Mouse (Mus musculus): ENCODE measurements around the gene Tnfrsf9. TPM values are rescaled to one million over a fixed set of nuclear protein-coding genes. Genes with fewer than 3 reads are reported as not detected.

Gene Tnfrsf9
- polyA plus RNA-seq, 1 experiment: not detected

DNA sequence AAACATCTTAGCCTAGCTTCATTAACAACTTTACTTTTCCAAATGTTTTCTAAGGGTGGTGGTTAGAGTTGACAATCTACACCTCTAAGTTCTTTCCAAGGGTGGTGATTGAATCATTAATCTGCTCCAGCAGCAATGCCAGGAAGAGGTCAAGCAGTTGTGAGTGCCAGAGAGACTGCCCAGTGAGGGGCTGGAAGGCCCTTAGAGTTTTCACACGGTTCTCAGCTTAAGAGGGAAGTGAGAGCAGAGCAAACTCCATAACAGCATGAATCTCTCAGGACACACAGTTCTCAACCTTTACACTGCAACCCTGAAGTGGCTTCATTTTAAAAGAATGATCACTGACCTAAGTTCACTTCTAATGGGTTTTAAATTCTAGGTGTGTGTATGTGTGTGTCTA, 60.8 kb downstream of the Tnfrsf9 start:
- TF ChIP-seq CTCF (IDR thresholded peaks at IDR 0.05; ENCODE audit: low read depth, low read length) (no peak), POLR2A (IDR thresholded peaks at IDR 0.05; ENCODE audit: borderline replicate concordance, low read depth, low read length) (no peak)
- Histone ChIP-seq H3K4me1 (ENCODE audit: control insufficient read depth, insufficient read depth, low read length) (no peaks in the 10 kb centered on the region), H3K27ac (ENCODE audit: insufficient read depth, low read depth, low read length) (no peak overlapping the region), H3K4me3 (ENCODE audit: insufficient read depth, low read length) (no peak overlapping the region)

DNA sequence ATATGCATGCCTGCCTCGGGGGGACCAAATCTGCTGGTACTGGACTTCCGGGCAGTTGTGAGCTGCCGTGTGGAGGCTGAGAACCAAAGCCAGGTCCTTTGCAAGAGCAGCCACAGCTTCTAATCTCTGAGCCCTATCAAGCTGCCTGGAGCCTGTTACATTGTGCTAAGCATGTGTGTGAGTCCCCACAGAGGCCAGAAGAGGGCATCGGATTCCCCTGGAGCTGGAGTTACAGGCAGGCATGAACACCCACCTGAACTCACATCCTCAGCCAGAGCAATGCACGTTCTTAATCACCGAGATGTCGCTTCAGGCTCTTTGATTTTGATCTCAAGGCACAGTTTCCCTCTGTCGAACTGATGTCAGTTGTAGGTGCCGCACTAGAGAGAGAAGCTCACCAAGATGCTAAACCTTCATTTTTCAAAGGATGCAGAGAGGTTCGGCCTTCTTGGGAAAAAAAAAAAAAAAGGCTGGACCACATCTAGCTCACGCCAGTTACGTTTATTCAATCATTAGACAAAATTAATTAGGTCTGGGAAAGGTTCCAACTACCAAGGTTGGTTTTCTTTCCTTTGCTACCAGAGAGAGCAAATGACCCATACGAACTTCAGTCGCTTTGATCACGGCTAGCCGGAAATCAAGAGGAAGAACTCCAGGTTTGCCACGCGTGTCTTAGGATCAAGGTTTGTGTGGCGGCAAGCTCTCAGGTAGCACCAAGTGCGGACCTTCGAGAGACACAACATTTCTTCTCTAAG, 64.0 kb downstream of the Tnfrsf9 start:
- no peak overlapping the region for H3K4me3 ChIP-seq (ENCODE audit: insufficient read depth, low read length)
- no peak overlapping the region for H3K27ac ChIP-seq (ENCODE audit: insufficient read depth, low read depth, low read length)
- H3K4me1 ChIP-seq (ENCODE audit: control insufficient read depth, insufficient read depth, low read length): no peaks in the 10 kb centered on the region
- TF ChIP-seq CTCF (IDR thresholded peaks at IDR 0.05; ENCODE audit: low read depth, low read length) (no peak), POLR2A (IDR thresholded peaks at IDR 0.05; ENCODE audit: borderline replicate concordance, low read depth, low read length) (no peak)

DNA sequence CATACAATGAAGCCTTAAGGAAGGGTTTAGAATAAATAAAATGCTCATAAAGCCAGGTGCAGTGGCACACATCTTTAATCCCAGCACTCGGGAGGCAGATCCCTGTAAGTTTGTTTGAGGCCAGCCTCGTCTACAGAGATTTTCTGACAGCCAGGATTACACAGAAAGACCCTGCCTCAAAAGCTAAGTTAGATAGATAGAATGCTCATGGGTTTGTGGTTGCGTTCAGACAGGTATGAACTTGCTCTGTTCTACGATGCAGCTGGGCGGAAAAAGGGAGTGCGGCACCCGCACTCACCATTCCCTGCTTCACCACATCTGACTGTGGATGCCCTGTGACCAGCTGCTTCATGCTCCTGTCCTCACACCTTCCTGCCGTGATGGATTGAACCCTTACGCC, 65.1 kb downstream of the Tnfrsf9 start:
- Histone ChIP-seq H3K27ac (ENCODE audit: insufficient read depth, low read depth, low read length) (no peak overlapping the region), H3K4me3 (ENCODE audit: insufficient read depth, low read length) (no peak overlapping the region), H3K4me1 (ENCODE audit: control insufficient read depth, insufficient read depth, low read length) (no peaks in the 10 kb centered on the region)
- TF ChIP-seq POLR2A (IDR thresholded peaks at IDR 0.05; ENCODE audit: borderline replicate concordance, low read depth, low read length) (no peak), CTCF (IDR thresholded peaks at IDR 0.05; ENCODE audit: low read depth, low read length) (no peak)

DNA sequence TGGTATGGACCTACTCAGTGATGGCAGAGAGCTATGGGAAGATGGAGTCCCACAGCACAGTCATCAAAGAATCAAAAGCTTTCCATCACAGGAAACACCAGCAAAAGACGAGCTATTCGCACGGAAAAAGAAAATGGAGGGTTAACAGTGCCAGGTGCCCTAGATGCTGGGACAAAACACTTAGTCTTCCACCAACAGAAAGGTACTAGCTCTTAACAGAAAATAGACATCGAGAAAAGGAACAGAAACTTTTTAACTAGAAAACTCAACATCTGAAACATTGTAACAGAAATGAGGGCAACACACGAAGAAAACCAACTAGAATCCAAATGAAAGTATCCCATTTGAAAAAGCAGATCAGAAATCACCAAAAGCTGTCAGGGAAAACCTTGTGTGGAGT, 65.8 kb downstream of the Tnfrsf9 start:
- no peak for TF ChIP-seq CTCF (IDR thresholded peaks at IDR 0.05; ENCODE audit: low read depth, low read length)
- no peak for TF ChIP-seq POLR2A (IDR thresholded peaks at IDR 0.05; ENCODE audit: borderline replicate concordance, low read depth, low read length)
- Histone ChIP-seq H3K4me3 (ENCODE audit: insufficient read depth, low read length) (no peak overlapping the region), H3K27ac (ENCODE audit: insufficient read depth, low read depth, low read length) (no peak overlapping the region), H3K4me1 (ENCODE audit: control insufficient read depth, insufficient read depth, low read length) (no peaks in the 10 kb centered on the region)

DNA sequence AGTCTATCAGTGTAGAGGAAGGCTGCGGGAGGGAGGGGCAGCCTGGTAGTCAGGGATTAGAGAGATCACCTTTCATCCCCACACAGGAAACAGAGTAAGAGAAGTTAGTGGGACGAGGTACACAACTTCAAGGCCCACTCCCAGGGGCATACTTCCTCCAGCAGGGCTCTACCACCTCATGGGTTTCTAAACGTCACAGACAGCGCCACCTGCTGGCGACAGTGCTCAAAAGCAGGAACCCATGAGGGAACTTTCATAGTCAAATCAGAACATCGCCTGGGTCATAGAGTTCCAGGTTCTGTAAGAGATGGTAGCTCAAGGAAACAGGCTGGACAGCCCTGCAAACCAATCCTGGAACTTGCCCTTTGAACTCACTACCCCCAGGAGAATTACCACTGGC, 75.8 kb downstream of the Tnfrsf9 start:
- TF ChIP-seq POLR2A (IDR thresholded peaks at IDR 0.05; ENCODE audit: borderline replicate concordance, low read depth, low read length) (no peak), CTCF (IDR thresholded peaks at IDR 0.05; ENCODE audit: low read depth, low read length) (peak; percentile 50)

More for the DNA sequence above, 75.8 kb downstream of the Tnfrsf9 start:
- Histone ChIP-seq H3K4me1 (ENCODE audit: control insufficient read depth, insufficient read depth, low read length) (no peaks in the 10 kb centered on the region), H3K27ac (ENCODE audit: insufficient read depth, low read depth, low read length) (no peak overlapping the region), H3K4me3 (ENCODE audit: insufficient read depth, low read length) (no peak overlapping the region)

Other genes with a start within 250 kb of the Tnfrsf9 start
- gene Errfi1, start 60.6 kb upstream of the Tnfrsf9 start, polyA plus RNA-seq (2012; ENCODE audit: insufficient read depth, insufficient read length, missing spikeins): 8.7 TPM in 2 replicates
- 92.2 and 96.0 TPM in 2 replicates for gene Park7, start 125 bp upstream of the Tnfrsf9 start, polyA plus RNA-seq (2012; ENCODE audit: insufficient read depth, insufficient read length, missing spikeins)
- gene Uts2, start 82.5 kb downstream of the Tnfrsf9 start, polyA plus RNA-seq (2012; ENCODE audit: insufficient read depth, insufficient read length, missing spikeins): not detected in 2 replicates
- 14.5 and 15.5 TPM in 2 replicates for gene Per3, start 130.1 kb downstream of the Tnfrsf9 start, polyA plus RNA-seq (2012; ENCODE audit: insufficient read depth, insufficient read length, missing spikeins)
- 110 and 112 TPM in 2 replicates for gene Vamp3, start 143.4 kb downstream of the Tnfrsf9 start, polyA plus RNA-seq (2012; ENCODE audit: insufficient read depth, insufficient read length, missing spikeins)
- gene Gm13090, start 175.0 kb downstream of the Tnfrsf9 start, polyA plus RNA-seq (2012; ENCODE audit: insufficient read depth, insufficient read length, missing spikeins): not detected in 2 replicates

Measured in bone marrow macrophage, adult 2 months (primary cell).